Comparison of ENCODE assay signal across 20 mouse cellular contexts in the genomic region with DNA sequence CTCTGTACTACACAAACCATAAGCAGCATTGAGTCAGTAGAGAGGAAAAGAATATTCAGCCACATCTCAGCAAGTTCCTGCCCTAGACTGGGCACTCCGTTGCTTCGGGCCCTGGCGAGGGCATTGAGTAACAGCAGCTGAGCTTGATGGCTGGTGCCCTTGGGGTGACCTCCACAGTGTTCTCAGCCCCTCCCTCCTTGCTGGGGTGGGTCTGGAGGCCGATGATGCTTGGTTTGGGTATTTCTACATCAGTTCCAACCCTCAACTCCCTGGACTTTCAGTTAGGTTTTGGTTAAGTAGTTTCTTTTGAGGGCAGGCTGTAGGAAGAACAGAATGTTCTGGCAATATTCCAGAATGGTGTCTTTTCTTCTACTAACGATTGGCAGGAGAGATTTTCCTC. TPM values are rescaled to one million over a fixed set of nuclear protein-coding genes. Genes with fewer than 3 reads are reported as not detected.
A peak's percentile ranks its signal among the peaks of the same experiment; 100 is the strongest.
DNase-seq lines count a peak whose midpoint lies in the region; ATAC-seq and TF ChIP-seq lines count a peak whose summit lies in the region.
"Had no signal": no experiment of that assay in that cellular context is flagged by ENCODE, and none has a peak within 500 bp of the region (broad histone marks: within the 10 kb centered on the region; RNA-seq: fewer than 3 reads in every experiment).

No protein-coding gene starts in this region.

- H3K27ac ChIP-seq in heart, embryonic 15.5 days: peak overlapping the region; percentile 72
- peak overlapping the region; percentile 59 for H3K27ac ChIP-seq in lung, postnatal 0 days (ENCODE audit: low read length)
- H3K27ac ChIP-seq: hindbrain, embryonic 15.5 days; layer of hippocampus, adult 2 months; limb, embryonic 12.5 days; liver, embryonic 14.5 days; stomach, embryonic 15.5 days had no signal

- 42% methylated on average over 5 of the region's 5 CpGs for WGBS in heart, embryonic 15.5 days
- 44% methylated on average over 5 of the region's 5 CpGs for WGBS in lung, postnatal 0 days

- H3K36me3 ChIP-seq in heart, embryonic 15.5 days: peaks cover 3% of the 10 kb centered on the region; the same call in 1 of the 2 replicates
- no peaks in the 10 kb centered on the region for H3K36me3 ChIP-seq in lung, postnatal 0 days (ENCODE audit: insufficient read depth, low read length)

- H3K27me3 ChIP-seq in heart, embryonic 15.5 days: no peaks in the 10 kb centered on the region
- no peaks in the 10 kb centered on the region for H3K27me3 ChIP-seq in lung, postnatal 0 days (replicated peaks; ENCODE audit: insufficient read depth, low read length)
- H3K27me3 ChIP-seq: hindbrain, embryonic 15.5 days; limb, embryonic 12.5 days; megakaryocyte, embryonic 14.5 days; stomach, embryonic 15.5 days had no signal

- H3K4me3 ChIP-seq in heart, embryonic 15.5 days: no peak overlapping the region
- H3K4me3 ChIP-seq in lung, postnatal 0 days (ENCODE audit: low read depth, low read length): no peak overlapping the region
- H3K4me3 ChIP-seq: erythroblast, embryonic 14.5 days; hindbrain, embryonic 15.5 days; layer of hippocampus, adult 2 months; limb, embryonic 12.5 days; megakaryocyte, embryonic 14.5 days; stomach, embryonic 15.5 days had no signal

- no peak for TF ChIP-seq CTCF in lung, postnatal 0 days (IDR thresholded peaks at IDR 0.05)

- H3K9ac ChIP-seq in heart, embryonic 15.5 days: no peak overlapping the region
- no peak overlapping the region for H3K9ac ChIP-seq in lung, postnatal 0 days (replicated peaks; ENCODE audit: low read depth)
- H3K9ac ChIP-seq: hindbrain, embryonic 15.5 days; limb, embryonic 12.5 days; liver, embryonic 14.5 days; stomach, embryonic 15.5 days had no signal

- ATAC-seq in heart, embryonic 15.5 days (replicated peaks; ENCODE audit: insufficient number of reproducible peaks, insufficient read depth, low FRiP score, low read depth): peak; percentile 55; the same call in 1 of the 2 replicates
- peak; percentile 74 for ATAC-seq in lung, postnatal 0 days
- ATAC-seq: forebrain, embryonic 14.5 days; intestine, postnatal 0 days had no signal

- no peaks in the 10 kb centered on the region for H3K9me3 ChIP-seq in heart, embryonic 15.5 days (replicated peaks)
- H3K9me3 ChIP-seq in lung, postnatal 0 days (ENCODE audit: low read length): no peaks in the 10 kb centered on the region
- H3K9me3 ChIP-seq: hindbrain, embryonic 15.5 days; limb, embryonic 12.5 days; megakaryocyte, embryonic 14.5 days; stomach, embryonic 15.5 days had no signal

- peak; percentile 10 for DNase-seq in adrenal gland, postnatal 25 days
- DNase-seq in adrenal gland, adult 18-20 months (ENCODE audit: low spot score in 2 of 2): no peak
- DNase-seq in heart, adult 18-20 months: no peak
- peak; percentile 21 for DNase-seq in ZHBTc4 (ENCODE audit: low read depth, low spot score)
- peak; percentile 86 for DNase-seq in lung, postnatal 0 days (ENCODE audit: low spot score)
- no peak for DNase-seq in layer of hippocampus, postnatal 36 days
- DNase-seq in right cerebral cortex, postnatal 4 days: no peak
- DNase-seq: cerebellum, adult 11-12 months; cerebellum, postnatal 36 days had no signal

- H3K4me1 ChIP-seq in heart, embryonic 15.5 days (replicated peaks): peaks cover 11% of the 10 kb centered on the region
- peaks cover 3% of the 10 kb centered on the region; the same call in 1 of the 2 replicates for H3K4me1 ChIP-seq in lung, postnatal 0 days (ENCODE audit: insufficient read depth, low read depth, low read length)
- H3K4me1 ChIP-seq: hindbrain, embryonic 15.5 days; limb, embryonic 12.5 days; stomach, embryonic 15.5 days had no signal

- 0 out of 2 replicates have a peak overlapping the region, but pooled peaks have one; percentile 16 for H3K4me2 ChIP-seq in heart, embryonic 15.5 days
- no peak overlapping the region for H3K4me2 ChIP-seq in lung, postnatal 0 days (replicated peaks; ENCODE audit: low read depth, low read length)
- H3K4me2 ChIP-seq: hindbrain, embryonic 15.5 days; limb, embryonic 12.5 days; stomach, embryonic 15.5 days had no signal

- peak; percentile 83 for TF ChIP-seq EP300 in lung, postnatal 0 days (IDR thresholded peaks at IDR 0.05)

RNA-seq across cellular contexts. Expression of gene Mipep, which starts 33.7 kb away (rescaled TPM):
- 37.1 and 38.0 TPM in 2 replicates for total RNA-seq in adrenal gland, postnatal 25 days (2021)
- total RNA-seq in adrenal gland, adult 18-20 months (2021): 10 to 100 TPM; 39.0 to 50.0 TPM
- polyA plus RNA-seq in heart, embryonic 15.5 days (2015; fragmentation: Nextera tagmentation; extraction: Ambion mirVana): 29.2 TPM in 2 replicates
- total RNA-seq in heart, adult 18-20 months (2021): 10 to 100 TPM; 70.0 to 75.1 TPM
- polyA plus RNA-seq in lung, postnatal 0 days (2015; fragmentation: Nextera tagmentation; extraction: Ambion mirVana): 7.7 and 9.9 TPM in 2 replicates
- 10 to 100 TPM; 32.0 to 33.0 TPM for total RNA-seq in layer of hippocampus, postnatal 36 days (2021)

RNA-seq across cellular contexts. Expression of gene C1qtnf9, which starts 50.1 kb away (rescaled TPM):
- total RNA-seq in adrenal gland, postnatal 25 days (2021): 4.0 and 4.9 TPM in 2 replicates
- total RNA-seq in adrenal gland, adult 18-20 months (2021): 1 to 10 TPM; 2.4 to 6.8 TPM
- polyA plus RNA-seq in heart, embryonic 15.5 days (2015; fragmentation: Nextera tagmentation; extraction: Ambion mirVana): 2.3 and 2.4 TPM in 2 replicates
- total RNA-seq in heart, adult 18-20 months (2021): 10 to 100 TPM; 42.7 to 47.8 TPM
- polyA plus RNA-seq in lung, postnatal 0 days (2015; fragmentation: Nextera tagmentation; extraction: Ambion mirVana): 0.45 and 0.77 TPM in 2 replicates
- total RNA-seq in layer of hippocampus, postnatal 36 days (2021): under 1 TPM; 0.22 to 0.38 TPM
- total RNA-seq: granulocyte monocyte progenitor cell, adult 5-6 weeks had no signal
- polyA plus RNA-seq: forebrain, embryonic 14.5 days had no signal

Comparison
In these comparisons a context has a peak if more than half of its experiments do, and no peak if none do; other contexts are left out.
1. DNase-seq: peak in adrenal gland, postnatal 25 days (single experiment), ZHBTc4 (single experiment) and lung, postnatal 0 days (single experiment); none in adrenal gland, adult 18-20 months (0 of 2), heart, adult 18-20 months (0 of 2), layer of hippocampus, postnatal 36 days (0 of 2) and right cerebral cortex, postnatal 4 days (single experiment).